Mouse (Mus musculus) adrenal gland, postnatal 10 days (tissue): Measurements from ENCODE around the gene Cdr2l. TPM values are rescaled to one million over a fixed set of nuclear protein-coding genes. Genes with fewer than 3 reads are reported as not detected.

ENCODE experiments used
- DNase-seq: peaks from one replicate; pipeline ENCODE4 v3.0.0; 2021; ENCODE audit warnings: mixed read lengths
- total RNA-seq, 2 experiments: library from RNA; stranded (reverse); gene quantifications; 2 replicates each; pipeline ENCODE4 v1.2.3; 2021

Cdr2l gene
- total RNA-seq, 2 experiments from 2014 or later = 30.7 to 43.9 TPM

GRCm38 (mm10) chr11:115405723-115406122 is 24.0 kb downstream of the Cdr2l start:
- no peak for DNase-seq

- no peak for DNase-seq
Measured at GRCm38 (mm10) chr11:115406858-115407401, 25.2 kb downstream of the Cdr2l start.

GRCm38 (mm10) chr11:115408266-115408920 is 26.7 kb downstream of the Cdr2l start:
- DNase-seq = no peak

- DNase-seq = no peak
Measured at GRCm38 (mm10) chr11:115409556-115409955, 27.8 kb downstream of the Cdr2l start.

DNA sequence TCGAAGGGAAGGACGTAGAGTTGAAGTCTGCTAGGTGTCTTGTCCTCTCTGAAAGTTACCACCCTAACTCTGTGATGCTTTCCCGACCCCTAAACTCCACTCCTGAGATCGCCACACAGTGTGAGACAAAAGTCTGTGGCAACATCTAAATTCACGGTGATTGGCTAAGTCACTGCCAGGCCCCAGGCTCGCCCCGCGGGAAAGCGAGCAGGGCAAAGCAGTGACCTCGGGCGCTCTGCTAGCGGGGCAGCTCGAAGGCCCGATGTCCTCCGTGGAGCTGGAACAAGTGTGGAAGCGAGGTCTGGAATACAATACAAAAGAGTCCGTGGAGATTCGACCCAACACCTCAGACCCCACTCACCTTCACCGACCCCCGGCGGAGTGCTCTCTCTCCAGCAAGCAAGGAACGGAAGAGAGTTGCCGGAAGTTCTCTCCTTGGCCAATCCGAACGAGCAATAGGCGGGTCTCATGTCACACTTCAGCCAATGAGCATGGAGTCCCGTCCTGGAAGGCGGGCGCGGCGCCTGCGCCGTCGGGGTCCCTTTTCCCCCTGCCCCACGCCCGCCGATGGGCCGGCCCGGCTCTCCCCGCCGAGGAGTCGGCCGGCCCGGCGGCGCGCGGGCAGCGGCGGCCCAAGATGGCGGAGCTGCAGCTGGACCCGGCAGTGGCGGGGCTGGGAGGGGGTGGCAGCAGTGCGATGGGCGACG is 38.0 kb downstream of the Cdr2l start, which contains the start of the genes Atp5h and Kctd2:
Gene Atp5h (minus strand): TSS at position 432 of the 707 bp plus-strand sequence.
Gene Kctd2 (plus strand): TSS at position 598 of the 707 bp plus-strand sequence.
- DNase-seq = peak; percentile 96

GRCm38 (mm10) chr11:115420336-115421190 is 38.8 kb downstream of the Cdr2l start:
- peak; percentile 77 for DNase-seq

- no peak for DNase-seq
Measured at GRCm38 (mm10) chr11:115421328-115421727, 39.6 kb downstream of the Cdr2l start.

GRCm38 (mm10) chr11:115421972-115422371 is 40.3 kb downstream of the Cdr2l start:
- DNase-seq = no peak

DNA sequence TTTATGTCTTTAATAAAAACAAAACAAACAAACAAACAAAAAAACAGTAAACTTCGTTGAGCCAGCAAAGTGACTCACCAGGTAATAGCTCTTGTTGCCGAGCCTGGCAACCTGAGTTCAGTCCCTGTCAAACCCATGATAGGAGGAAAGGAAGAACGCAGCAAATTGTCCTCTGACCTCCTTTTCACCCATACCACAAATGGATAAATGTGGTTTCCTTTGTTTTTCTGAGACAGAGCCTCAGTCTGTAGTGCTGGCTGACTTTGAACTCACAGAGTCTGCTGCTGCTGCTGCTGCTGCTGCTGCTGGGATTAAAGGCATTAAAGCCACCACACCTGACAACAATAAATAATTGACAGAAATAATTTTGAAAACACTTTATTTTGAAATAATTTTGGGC is 41.4 kb downstream of the Cdr2l start:
- no peak for DNase-seq

GRCm38 (mm10) chr11:115424666-115425065 is 43.0 kb downstream of the Cdr2l start:
- no peak for DNase-seq

DNA sequence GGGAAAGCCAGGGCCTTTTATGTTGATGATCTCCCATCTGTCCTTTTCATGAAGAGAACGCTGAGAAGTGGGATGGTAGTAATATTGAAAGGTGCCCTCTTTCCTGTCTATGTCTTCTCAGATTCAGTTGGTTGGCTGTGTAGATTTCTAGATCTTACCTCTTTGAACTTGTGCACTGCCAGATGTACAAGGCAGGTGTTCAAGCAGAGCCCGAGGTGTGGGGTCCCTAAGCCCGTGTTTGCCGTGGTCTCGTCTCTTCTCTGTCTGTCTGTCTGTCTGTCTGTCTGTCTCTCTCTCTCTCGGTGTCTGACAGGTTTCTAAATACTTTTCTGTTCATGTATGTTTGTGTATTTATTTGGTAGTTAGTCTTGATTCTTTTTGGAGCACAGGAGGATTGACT is 44.0 kb downstream of the Cdr2l start:
- DNase-seq = no peak

- peak; percentile 80 for DNase-seq
Measured at GRCm38 (mm10) chr11:115427482-115428331, 46.0 kb downstream of the Cdr2l start.

DNA sequence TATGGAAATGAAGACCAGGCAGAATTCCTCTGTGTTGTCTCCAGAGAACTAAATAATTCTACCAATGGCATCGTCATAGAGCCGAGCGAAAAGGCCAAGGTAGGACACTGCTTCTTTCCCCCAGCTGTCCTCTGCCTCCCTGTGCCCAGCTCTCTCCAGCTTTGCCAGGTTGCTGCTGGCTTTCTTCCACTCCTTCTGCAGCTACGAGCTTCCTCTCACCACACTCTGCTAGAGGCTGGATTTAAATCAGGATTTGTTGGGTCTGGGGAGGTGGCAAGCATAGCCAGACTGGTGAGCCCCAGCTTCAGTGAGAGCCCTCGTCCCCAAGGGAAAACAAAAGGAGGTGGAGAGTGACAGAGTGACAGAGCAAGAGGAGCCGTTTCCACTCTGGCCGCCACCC is 47.6 kb downstream of the Cdr2l start:
- no peak for DNase-seq

GRCm38 (mm10) chr11:115430561-115430960 is 48.8 kb downstream of the Cdr2l start:
- no peak for DNase-seq

DNA sequence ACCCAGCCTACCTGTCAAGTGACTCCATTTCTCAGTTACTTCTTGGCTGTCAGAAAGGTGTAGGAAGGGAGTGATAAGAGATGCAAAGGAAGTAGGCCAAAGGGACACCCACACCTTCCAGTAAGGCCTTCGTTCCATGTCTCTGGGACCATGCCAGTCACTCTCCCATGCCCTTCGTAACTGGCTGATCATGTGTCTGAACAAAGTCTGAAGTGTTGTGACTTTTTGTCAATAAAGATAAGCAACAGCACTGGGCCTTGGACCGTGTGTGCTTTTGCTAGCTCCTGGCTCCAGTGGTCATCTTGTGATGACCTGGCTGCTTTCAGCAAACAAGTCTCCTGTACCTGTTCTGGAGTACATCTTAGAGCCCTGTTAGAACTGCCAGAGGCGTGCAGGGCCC is 51.1 kb downstream of the Cdr2l start:
- no peak for DNase-seq

DNA sequence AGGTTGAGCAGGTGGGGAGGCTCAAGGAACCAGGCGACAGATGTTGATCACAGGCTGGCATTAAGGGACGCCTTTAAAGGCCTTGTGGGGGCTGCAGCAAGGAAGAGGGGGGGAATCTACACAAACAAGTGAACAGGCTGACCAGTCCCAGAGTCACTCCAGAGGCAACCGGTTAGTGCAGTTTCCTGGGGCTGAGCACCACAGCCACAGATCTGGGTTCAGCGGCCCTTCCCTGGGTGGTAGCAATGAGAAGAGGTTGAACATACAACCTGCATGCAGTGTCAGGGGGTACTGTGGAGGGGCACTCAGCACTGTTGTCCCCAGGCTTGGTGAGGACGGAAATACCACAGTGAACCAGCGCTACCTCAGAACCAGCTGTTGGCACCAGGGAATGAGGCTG is 51.6 kb downstream of the Cdr2l start:
- no peak for DNase-seq

- no peak for DNase-seq
Measured at GRCm38 (mm10) chr11:115435596-115436337, 54.1 kb downstream of the Cdr2l start.

GRCm38 (mm10) chr11:115437571-115438122 is 55.9 kb downstream of the Cdr2l start:
- no peak for DNase-seq

DNA sequence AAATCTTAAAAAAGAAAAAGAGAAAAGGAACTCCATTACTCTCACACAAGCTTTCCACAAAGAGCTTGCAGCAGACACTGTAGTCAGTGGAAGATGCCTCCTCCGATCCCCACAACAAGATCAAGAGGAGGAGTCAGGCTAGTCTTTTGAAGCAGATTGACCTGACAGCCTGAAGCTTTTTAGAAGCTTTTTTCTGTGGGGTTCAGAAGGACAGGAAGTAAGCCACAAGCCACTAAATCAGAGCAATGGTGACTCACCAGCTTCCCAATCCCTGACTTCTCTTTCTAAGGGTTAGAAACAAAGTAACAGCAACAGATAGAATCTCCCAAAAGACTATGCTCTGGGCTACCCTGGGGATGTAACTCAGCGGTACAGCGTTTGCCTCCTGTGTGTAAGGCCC is 57.6 kb downstream of the Cdr2l start:
- no peak for DNase-seq

- DNase-seq = no peak
Measured at GRCm38 (mm10) chr11:115439906-115440595, 58.3 kb downstream of the Cdr2l start, which contains the start of gene Trim80. Gene Trim80 (plus strand): TSS chr11:115440545.
